Mouse (Mus musculus) E14TG2a.4 (cell line): ENCODE results near the gene A730061H03Rik.

ENCODE experiments used
- CTCF ChIP-seq: conservative IDR thresholded peaks from 2 replicates; pipeline ENCODE4 v1.5.1; 2014; ENCODE audit warnings: low read length
- NANOG ChIP-seq: IDR thresholded peaks from 2 replicates; pipeline ENCODE4 v1.6.1; 2014; ENCODE audit warnings: borderline replicate concordance, low read length, mixed read lengths
- POU5F1 ChIP-seq: IDR thresholded peaks from 2 replicates; pipeline ENCODE4 v1.6.1; 2014; ENCODE audit warnings: low read length, borderline replicate concordance

DNA sequence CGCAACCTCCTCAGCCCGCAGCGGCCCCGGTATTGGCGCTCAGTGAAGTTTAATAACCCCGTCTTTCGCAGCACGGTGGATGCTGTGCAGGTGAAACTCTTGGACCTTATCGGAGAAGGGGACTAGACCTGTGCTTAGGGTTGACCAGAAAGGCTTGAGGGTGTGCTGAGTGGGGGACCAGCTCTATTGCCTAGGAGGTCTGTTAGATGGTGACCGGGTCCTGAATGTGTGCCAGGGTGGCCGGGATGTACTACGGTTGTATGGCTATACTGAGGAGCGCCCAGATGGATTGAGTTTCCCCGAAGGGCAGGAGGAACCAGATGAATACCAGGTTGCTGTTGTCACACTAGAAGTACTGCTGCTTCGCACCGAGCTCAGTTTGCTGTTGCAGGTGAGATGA lies 32.0 kb upstream of the A730061H03Rik start:
- no peak for TF ChIP-seq CTCF
- no peak for TF ChIP-seq POU5F1
- TF ChIP-seq NANOG: no peak
